Mouse (Mus musculus) stomach, postnatal 0 days (tissue): ENCODE data around the gene 1700066M21Rik.

Experiments used
- CTCF ChIP-seq: IDR thresholded peaks from 2 replicates; pipeline ENCODE4 v1.5.1; 2016; ENCODE audit warnings: antibody characterized with exemption, low read depth, mild to moderate bottlenecking, moderate library complexity
- EP300 ChIP-seq: optimal IDR thresholded peaks from 2 replicates; pipeline ENCODE3; 2016; ENCODE audit warnings: antibody characterized with exemption

- TF ChIP-seq EP300, result no peak
- no peak for TF ChIP-seq CTCF
Observed at GRCm38 (mm10) chr1:57408994-57409393, 31.6 kb downstream of the 1700066M21Rik start.
